Mouse (Mus musculus): ENCODE data around the gene Lifr. TPM values are rescaled to one million over a fixed set of nuclear protein-coding genes. Genes with fewer than 3 reads are reported as not detected.

The Lifr gene
- total RNA-seq, 4 experiments from 2014 or later = 46.8 to 78.5 (median 60.2) TPM

Other genes starting within 250 kb of the Lifr start
- gene Osmr, start 215.6 kb upstream of the Lifr start, total RNA-seq (2022) = 1 to 10 TPM; 2.9 to 4.6 (median 3.6) TPM